In genomic region chr7:67514893-67515292, GRCm38 (mm10) we compare ENCODE assay signal across 10 mouse cellular contexts.
DNase-seq lines count a peak whose midpoint lies in the region; ATAC-seq lines count a peak whose summit lies in the region.
"Had no signal": no experiment of that assay in that cellular context is flagged by ENCODE, and none has a peak within 500 bp of the region (broad histone marks: within the 10 kb centered on the region; RNA-seq: fewer than 3 reads in every experiment).

No protein-coding gene starts in this region.

- H3K36me3 ChIP-seq in limb, embryonic 15.5 days, result no peaks in the 10 kb centered on the region
- no peaks in the 10 kb centered on the region for H3K36me3 ChIP-seq in limb, embryonic 10.5 days
- H3K36me3 ChIP-seq in stomach, embryonic 15.5 days, result no peaks in the 10 kb centered on the region
- H3K36me3 ChIP-seq in forebrain, embryonic 10.5 days (replicated peaks), result no peaks in the 10 kb centered on the region

- H3K27ac ChIP-seq in limb, embryonic 15.5 days, result 0 out of 2 replicates have a peak overlapping the region, but pooled peaks have one; percentile 9
- no peak overlapping the region for H3K27ac ChIP-seq in limb, embryonic 10.5 days
- H3K27ac ChIP-seq in stomach, embryonic 15.5 days, result no peak overlapping the region
- H3K27ac ChIP-seq in forebrain, embryonic 10.5 days, result no peak overlapping the region

- no peak for DNase-seq in limb, embryonic 10.5 days (ENCODE audit: low spot score)
- DNase-seq in heart, adult 9 months (ENCODE audit: low spot score in 2 of 2), result peak; percentile 64 to 78
- peak; percentile 62 for DNase-seq in kidney, postnatal 10 days
- no peak for DNase-seq in frontal cortex, postnatal 36 days (ENCODE audit: low spot score in 2 of 2)
- DNase-seq in forebrain, embryonic 10.5 days (ENCODE audit: extremely low spot score, low spot score), result no peak

- peaks cover 3% of the 10 kb centered on the region; the same call in 1 of the 2 replicates for H3K4me1 ChIP-seq in limb, embryonic 15.5 days
- H3K4me1 ChIP-seq in limb, embryonic 10.5 days, result no peaks in the 10 kb centered on the region
- no peaks in the 10 kb centered on the region; the same call in 1 of the 2 replicates for H3K4me1 ChIP-seq in stomach, embryonic 15.5 days
- 0 out of 2 replicates have a peak, but pooled peaks cover 3% of the 10 kb centered on the region for H3K4me1 ChIP-seq in forebrain, embryonic 10.5 days

- H3K9me3 ChIP-seq in limb, embryonic 15.5 days, result no peaks in the 10 kb centered on the region
- H3K9me3 ChIP-seq in limb, embryonic 10.5 days (replicated peaks), result no peaks in the 10 kb centered on the region
- H3K9me3 ChIP-seq in stomach, embryonic 15.5 days, result no peaks in the 10 kb centered on the region
- H3K9me3 ChIP-seq in forebrain, embryonic 10.5 days, result no peaks in the 10 kb centered on the region
- H3K9me3 ChIP-seq: G1E had no signal

- H3K27me3 ChIP-seq in limb, embryonic 15.5 days, result no peaks in the 10 kb centered on the region
- no peaks in the 10 kb centered on the region for H3K27me3 ChIP-seq in limb, embryonic 10.5 days (ENCODE audit: low read depth, poor library complexity, severe bottlenecking)
- no peaks in the 10 kb centered on the region for H3K27me3 ChIP-seq in stomach, embryonic 15.5 days (replicated peaks)
- no peaks in the 10 kb centered on the region for H3K27me3 ChIP-seq in forebrain, embryonic 10.5 days (ENCODE audit: poor library complexity, severe bottlenecking)

- no peak for ATAC-seq in limb, embryonic 15.5 days (ENCODE audit: insufficient number of reproducible peaks, low FRiP score, low TSS enrichment, low read depth)
- peak; percentile 43; the same call in 1 of the 2 replicates for ATAC-seq in stomach, embryonic 15.5 days (ENCODE audit: insufficient read depth, low FRiP score, low read depth)
- no peak for ATAC-seq in inflammation-experienced regulatory T-cells, adult 6 months

- no peak overlapping the region for H3K4me2 ChIP-seq in limb, embryonic 15.5 days
- no peak overlapping the region for H3K4me2 ChIP-seq in stomach, embryonic 15.5 days

- no peak overlapping the region for H3K9ac ChIP-seq in limb, embryonic 15.5 days
- no peak overlapping the region for H3K9ac ChIP-seq in stomach, embryonic 15.5 days

- H3K4me3 ChIP-seq in limb, embryonic 15.5 days, result no peak overlapping the region
- no peak overlapping the region for H3K4me3 ChIP-seq in limb, embryonic 10.5 days
- no peak overlapping the region for H3K4me3 ChIP-seq in stomach, embryonic 15.5 days (replicated peaks)
- H3K4me3 ChIP-seq in forebrain, embryonic 10.5 days, result no peak overlapping the region
- H3K4me3 ChIP-seq: myocyte had no signal

- WGBS in limb, embryonic 15.5 days, result 58% methylated on average over 10 of the region's 10 CpGs
- 69% methylated on average over 10 of the region's 10 CpGs for WGBS in limb, embryonic 10.5 days
- 33% methylated on average over 10 of the region's 10 CpGs for WGBS in stomach, embryonic 15.5 days
- 70% methylated on average over 10 of the region's 10 CpGs for WGBS in forebrain, embryonic 10.5 days

Comparison
In these comparisons a context has a peak if more than half of its experiments do, and no peak if none do; other contexts are left out.
1. DNase-seq: peak in heart, adult 9 months (2 of 2) and kidney, postnatal 10 days (single experiment); none in limb, embryonic 10.5 days (single experiment), frontal cortex, postnatal 36 days (0 of 2) and forebrain, embryonic 10.5 days (single experiment).